Mouse (Mus musculus): Measurements from ENCODE around the gene Amh. TPM values are rescaled to one million over a fixed set of nuclear protein-coding genes. Genes with fewer than 3 reads are reported as not detected.

Gene Amh
- polyA plus RNA-seq, 1 experiment from 2014 or later: not detected

- Histone ChIP-seq H3K9ac (ENCODE audit: low read depth, low read length) (0 out of 2 replicates have a peak overlapping the region, but pooled peaks have one; percentile 17), H3K4me3 (ENCODE audit: low read depth, low read length) (no peak overlapping the region), H3K27me3 (replicated peaks; ENCODE audit: control insufficient read depth, insufficient read depth, low read length) (peaks cover 20% of the 10 kb centered on the region), H3K9me3 (ENCODE audit: control insufficient read depth) (no peaks in the 10 kb centered on the region), H3K4me1 (replicated peaks; ENCODE audit: control insufficient read depth, insufficient read depth, low read length) (0 out of 2 replicates have a peak, but pooled peaks cover 13% of the 10 kb centered on the region), H3K36me3 (ENCODE audit: control insufficient read depth, insufficient read depth) (peaks cover 20% of the 10 kb centered on the region), H3K4me2 (replicated peaks; ENCODE audit: low read depth) (peak overlapping the region; percentile 44), H3K27ac (ENCODE audit: low read depth, low read length) (no peak overlapping the region)
- no peak for ATAC-seq
- WGBS: 29% methylated on average over 40 of the region's 40 CpGs
- no peak for TF ChIP-seq CTCF (IDR thresholded peaks at IDR 0.05; ENCODE audit: low read depth)
Observed at GRCm38 (mm10) chr10:80808099-80808984, 3.3 kb downstream of the Amh start.

- TF ChIP-seq CTCF (IDR thresholded peaks at IDR 0.05; ENCODE audit: low read depth): no peak
- Histone ChIP-seq H3K27ac (ENCODE audit: low read depth, low read length) (no peak overlapping the region), H3K27me3 (replicated peaks; ENCODE audit: control insufficient read depth, insufficient read depth, low read length) (peaks cover 20% of the 10 kb centered on the region), H3K4me1 (replicated peaks; ENCODE audit: control insufficient read depth, insufficient read depth, low read length) (0 out of 2 replicates have a peak, but pooled peaks cover 13% of the 10 kb centered on the region), H3K4me3 (ENCODE audit: low read depth, low read length) (no peak overlapping the region; the same call in 1 of the 2 replicates), H3K36me3 (ENCODE audit: control insufficient read depth, insufficient read depth) (peaks cover 12% of the 10 kb centered on the region), H3K9me3 (ENCODE audit: control insufficient read depth) (no peaks in the 10 kb centered on the region), H3K9ac (ENCODE audit: low read depth, low read length) (0 out of 2 replicates have a peak overlapping the region, but pooled peaks have one; percentile 17), H3K4me2 (replicated peaks; ENCODE audit: low read depth) (peak overlapping the region; percentile 44)
- WGBS: 18% methylated on average over 18 of the region's 18 CpGs
- ATAC-seq: no peak
Observed at GRCm38 (mm10) chr10:80808985-80809632, 4.1 kb downstream of the Amh start.

GRCm38 (mm10) chr10:80810084-80810483, 5.0 kb downstream of the Amh start:
- WGBS: 7% methylated on average over 18 of the region's 20 CpGs
- ATAC-seq: no peak
- no peak overlapping the region for H3K9ac ChIP-seq (ENCODE audit: low read depth, low read length)
- peak overlapping the region; percentile 43 for H3K4me2 ChIP-seq (replicated peaks; ENCODE audit: low read depth)
- H3K27ac ChIP-seq (ENCODE audit: low read depth, low read length): no peak overlapping the region
- peaks cover 20% of the 10 kb centered on the region for H3K27me3 ChIP-seq (replicated peaks; ENCODE audit: control insufficient read depth, insufficient read depth, low read length)
- H3K36me3 ChIP-seq (ENCODE audit: control insufficient read depth, insufficient read depth): peaks cover 2% of the 10 kb centered on the region; the same call in 1 of the 2 replicates
- 0 out of 2 replicates have a peak, but pooled peaks cover 13% of the 10 kb centered on the region for H3K4me1 ChIP-seq (replicated peaks; ENCODE audit: control insufficient read depth, insufficient read depth, low read length)
- TF ChIP-seq CTCF (IDR thresholded peaks at IDR 0.05; ENCODE audit: low read depth): no peak
- H3K4me3 ChIP-seq (ENCODE audit: low read depth, low read length): no peak overlapping the region
- no peaks in the 10 kb centered on the region for H3K9me3 ChIP-seq (ENCODE audit: control insufficient read depth)

- 25% methylated on average over 5 of the region's 5 CpGs for WGBS
- Histone ChIP-seq H3K9ac (ENCODE audit: low read depth, low read length) (no peak overlapping the region), H3K9me3 (ENCODE audit: control insufficient read depth) (no peaks in the 10 kb centered on the region), H3K36me3 (ENCODE audit: control insufficient read depth, insufficient read depth) (no peaks in the 10 kb centered on the region), H3K27me3 (replicated peaks; ENCODE audit: control insufficient read depth, insufficient read depth, low read length) (peaks cover 12% of the 10 kb centered on the region), H3K4me1 (replicated peaks; ENCODE audit: control insufficient read depth, insufficient read depth, low read length) (0 out of 2 replicates have a peak, but pooled peaks cover 13% of the 10 kb centered on the region), H3K4me2 (replicated peaks; ENCODE audit: low read depth) (no peak overlapping the region), H3K4me3 (ENCODE audit: low read depth, low read length) (no peak overlapping the region), H3K27ac (ENCODE audit: low read depth, low read length) (no peak overlapping the region)
- ATAC-seq: no peak
- no peak for TF ChIP-seq CTCF (IDR thresholded peaks at IDR 0.05; ENCODE audit: low read depth)
Observed at GRCm38 (mm10) chr10:80812391-80813041, 7.5 kb downstream of the Amh start.

- Histone ChIP-seq H3K27ac (ENCODE audit: low read depth, low read length) (no peak within 1 kb of the TSS), H3K4me2 (replicated peaks; ENCODE audit: low read depth) (no peak within 1 kb of the TSS), H3K9me3 (ENCODE audit: control insufficient read depth) (no peaks in the 10 kb centered on the region), H3K4me1 (replicated peaks; ENCODE audit: control insufficient read depth, insufficient read depth, low read length) (0 out of 2 replicates have a peak, but pooled peaks cover 11% of the 10 kb centered on the region), H3K36me3 (ENCODE audit: control insufficient read depth, insufficient read depth) (no peaks in the 10 kb centered on the region), H3K9ac (ENCODE audit: low read depth, low read length) (no peak within 1 kb of the TSS), H3K4me3 (ENCODE audit: low read depth, low read length) (no peak within 1 kb of the TSS), H3K27me3 (replicated peaks; ENCODE audit: control insufficient read depth, insufficient read depth, low read length) (peaks cover 9% of the 10 kb centered on the region)
- TF ChIP-seq CTCF (IDR thresholded peaks at IDR 0.05; ENCODE audit: low read depth): no peak
- no peak for ATAC-seq
- 76% methylated on average over 4 of the region's 4 CpGs for WGBS
Observed at GRCm38 (mm10) chr10:80813366-80813765, 8.3 kb downstream of the Amh start, which contains the start of gene Jsrp1. TSS of gene Jsrp1 (minus strand) at chr10:80813498.
